9 mouse cellular contexts compared by ENCODE assay signal in the genomic region with DNA sequence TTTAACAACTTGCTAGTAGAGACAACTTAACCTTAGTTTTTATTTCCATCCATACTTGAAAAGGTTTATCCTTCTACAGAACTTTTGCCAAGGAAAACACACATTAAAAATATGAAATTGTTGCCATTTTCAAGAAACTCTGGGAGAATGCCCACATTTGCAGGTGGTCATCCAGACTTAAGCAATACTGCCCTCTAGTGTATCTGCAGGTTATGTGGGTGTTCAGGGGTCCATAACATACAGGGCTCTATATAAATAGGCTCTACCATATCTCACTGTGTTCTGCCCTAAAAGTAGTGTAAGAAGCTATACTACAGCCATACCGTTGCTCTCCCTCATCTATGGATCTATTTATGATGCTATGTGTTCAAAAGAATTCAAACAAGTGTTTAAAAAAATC.
DNase-seq lines count a peak whose midpoint lies in the region; ATAC-seq and TF ChIP-seq lines count a peak whose summit lies in the region.
"Had no signal": no experiment of that assay in that cellular context is flagged by ENCODE, and none has a peak within 500 bp of the region (broad histone marks: within the 10 kb centered on the region; RNA-seq: fewer than 3 reads in every experiment).

No protein-coding gene starts in this region.

- H3K4me1 ChIP-seq in midbrain, embryonic 12.5 days: no peaks in the 10 kb centered on the region
- no peaks in the 10 kb centered on the region for H3K4me1 ChIP-seq in midbrain, embryonic 16.5 days (ENCODE audit: control insufficient read depth, insufficient read depth, low read length)
- no peaks in the 10 kb centered on the region for H3K4me1 ChIP-seq in cortical plate, adult 2 months (ENCODE audit: control insufficient read depth, insufficient read depth, low read length)

- 0 out of 2 replicates have a peak, but pooled peaks have one; percentile 66 for ATAC-seq in midbrain, embryonic 12.5 days (ENCODE audit: low FRiP score, low read depth)
- no peak for ATAC-seq in midbrain, embryonic 16.5 days

- peak; percentile 5 for DNase-seq in gastrocnemius, adult 18-20 months (ENCODE audit: low spot score)
- DNase-seq in gastrocnemius, postnatal 36 days: no peak
- DNase-seq in large intestine, adult 2 months (ENCODE audit: low read depth, low spot score): peak; percentile 1
- no peak for DNase-seq in frontal cortex, postnatal 10 days (ENCODE audit: low spot score in 2 of 2)
- no peak for DNase-seq in testis, postnatal 14 days (ENCODE audit: low spot score)

- H3K27me3 ChIP-seq in midbrain, embryonic 12.5 days: no peaks in the 10 kb centered on the region
- H3K27me3 ChIP-seq in midbrain, embryonic 16.5 days (ENCODE audit: control insufficient read depth, insufficient read depth, low read depth, low read length): no peaks in the 10 kb centered on the region

- no peak overlapping the region for H3K4me3 ChIP-seq in midbrain, embryonic 12.5 days
- H3K4me3 ChIP-seq in midbrain, embryonic 16.5 days (ENCODE audit: low read depth, low read length): no peak overlapping the region
- no peak overlapping the region for H3K4me3 ChIP-seq in cortical plate, adult 2 months (ENCODE audit: insufficient read depth, low read length)

- no peaks in the 10 kb centered on the region for H3K9me3 ChIP-seq in midbrain, embryonic 12.5 days
- no peaks in the 10 kb centered on the region for H3K9me3 ChIP-seq in midbrain, embryonic 16.5 days (replicated peaks; ENCODE audit: control insufficient read depth, low read length, poor library complexity, severe bottlenecking)

- H3K9ac ChIP-seq in midbrain, embryonic 12.5 days (replicated peaks): no peak overlapping the region
- H3K9ac ChIP-seq in midbrain, embryonic 16.5 days (ENCODE audit: low read depth, low read length): no peak overlapping the region

- no peak overlapping the region for H3K4me2 ChIP-seq in midbrain, embryonic 12.5 days (replicated peaks)
- no peak overlapping the region for H3K4me2 ChIP-seq in midbrain, embryonic 16.5 days (ENCODE audit: low read length)

- H3K36me3 ChIP-seq in midbrain, embryonic 12.5 days: no peaks in the 10 kb centered on the region
- H3K36me3 ChIP-seq in midbrain, embryonic 16.5 days (ENCODE audit: control insufficient read depth, insufficient read depth, low read length): no peaks in the 10 kb centered on the region

- peak; percentile 45; the same call in 1 of the 2 replicates for TF ChIP-seq CTCF in cortical plate, adult 2 months (IDR thresholded peaks at IDR 0.05; ENCODE audit: extremely low read depth, insufficient read depth, low read length)

- intact Hi-C loops in gastrocnemius, postnatal 36 days (cut with DNase I): no loop called here

- 46% methylated on average over 1 of the region's 1 CpGs for WGBS in midbrain, embryonic 12.5 days
- WGBS in midbrain, embryonic 16.5 days: 43% methylated on average over 1 of the region's 1 CpGs
- 28% methylated on average over 1 of the region's 1 CpGs for WGBS in large intestine, adult 2 months

- TF ChIP-seq POLR2A in cortical plate, adult 2 months (IDR thresholded peaks at IDR 0.05; ENCODE audit: extremely low read depth, insufficient read depth, low read length): no peak

- H3K27ac ChIP-seq in midbrain, embryonic 12.5 days (replicated peaks): no peak overlapping the region
- H3K27ac ChIP-seq in midbrain, embryonic 16.5 days (ENCODE audit: low read length): no peak overlapping the region
- H3K27ac ChIP-seq in cortical plate, adult 2 months (ENCODE audit: insufficient read depth, low read length): no peak overlapping the region
- H3K27ac ChIP-seq: macrophage had no signal

Comparison
In these comparisons a context has a peak if more than half of its experiments do, and no peak if none do; other contexts are left out.
1. DNase-seq: peak in gastrocnemius, adult 18-20 months (single experiment) and large intestine, adult 2 months (single experiment); none in gastrocnemius, postnatal 36 days (0 of 2), frontal cortex, postnatal 10 days (0 of 2) and testis, postnatal 14 days (single experiment).